Mouse (Mus musculus) ES-E14 (cell line): ENCODE data around the gene Tgfbr2.

ENCODE experiments used
- HCFC1 ChIP-seq: IDR thresholded peaks from 2 replicates; pipeline ENCODE4 v1.6.1; 2012; ENCODE audit warnings: low read length, inconsistent platforms, borderline replicate concordance; ENCODE audit not compliant: insufficient read depth
- MAFK ChIP-seq: IDR thresholded peaks from 2 replicates; pipeline ENCODE4 v1.6.1; 2014; ENCODE audit warnings: mild to moderate bottlenecking, low read depth, low read length, inconsistent platforms; ENCODE audit not compliant: insufficient read depth
- ZNF384 ChIP-seq: IDR thresholded peaks from 2 replicates; pipeline ENCODE4 v1.6.1; 2012; ENCODE audit warnings: low read depth, low read length, inconsistent platforms

DNA sequence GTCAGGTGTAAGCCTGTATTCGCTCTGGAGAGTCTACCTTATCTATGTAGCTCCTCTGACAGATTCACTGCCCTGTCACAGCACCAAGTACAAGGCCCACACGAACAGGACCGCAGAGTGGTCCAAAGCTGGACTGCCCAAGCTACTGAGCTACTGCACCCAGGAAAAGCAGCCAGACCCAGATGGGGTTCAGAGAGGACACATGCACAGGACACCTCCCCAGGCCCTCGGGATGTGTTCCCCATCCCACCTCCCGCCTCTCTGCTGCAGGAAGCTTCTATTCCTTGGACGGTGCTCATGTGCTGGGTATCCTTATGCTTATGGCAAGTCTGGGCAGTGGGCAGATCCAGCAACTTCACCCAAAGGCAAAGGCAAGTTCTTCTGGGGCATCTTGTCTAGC is 34.7 kb downstream of the Tgfbr2 start:
- TF ChIP-seq MAFK (no peak), ZNF384 (no peak), HCFC1 (no peak)
